Mouse (Mus musculus): Measurements from ENCODE around the gene Apoc1.

GRCm38 (mm10) chr7:19741329-19742031 lies 49.0 kb upstream of the Apoc1 start:
- TF ChIP-seq CTCF (IDR thresholded peaks at IDR 0.05 in 2 of 3, conservative IDR thresholded peaks at IDR 0.05 in 1 of 3; ENCODE audit: control insufficient read depth in 1 of 3, insufficient read depth in 1 of 3, low read depth in 2 of 3, low read length in 3 of 3, poor library complexity in 1 of 3, severe bottlenecking in 1 of 3) (no peak), E2F4 (IDR thresholded peaks at IDR 0.05; ENCODE audit: borderline replicate concordance, low read depth, low read length) (no peak), POLR2A (IDR thresholded peaks at IDR 0.05; ENCODE audit: control insufficient read depth in 1 of 2, insufficient read depth in 1 of 2, low read depth in 1 of 2, low read length in 2 of 2, poor library complexity in 1 of 2) (no peak), MYC (IDR thresholded peaks at IDR 0.05; ENCODE audit: low read depth, low read length) (no peak), MAX (IDR thresholded peaks at IDR 0.05; ENCODE audit: low read length) (no peak), USF1 (IDR thresholded peaks at IDR 0.05; ENCODE audit: low read depth, low read length) (no peak), TAL1 (IDR thresholded peaks at IDR 0.05; ENCODE audit: low read length) (no peak), BHLHE40 (IDR thresholded peaks at IDR 0.05; ENCODE audit: borderline replicate concordance, low read depth, low read length) (no peak), MAZ (IDR thresholded peaks at IDR 0.05; ENCODE audit: low read depth, low read length) (no peak), SMC3 (IDR thresholded peaks at IDR 0.05; ENCODE audit: low read depth, low read length) (no peak), MAFK (IDR thresholded peaks at IDR 0.05; ENCODE audit: borderline replicate concordance, low read depth, low read length) (no peak)
